Mouse (Mus musculus) urinary bladder, postnatal 10 days (tissue): ENCODE results near the gene Prss2.
"Not testable (repeated sequence)": the region's sequence is repeated elsewhere in the genome, so short reads cannot be mapped to it uniquely, and the experiment has no call there.

Source experiments
- DNase-seq: peaks from one replicate; pipeline ENCODE4 v3.0.0; 2022; ENCODE audit warnings: low spot score

Gene Prss2

GRCm38 (mm10) chr6:41554295-41555169 is 32.9 kb downstream of the Prss2 start:
- DNase-seq: no peak

GRCm38 (mm10) chr6:41556389-41556788 is 34.8 kb downstream of the Prss2 start:
- DNase-seq: no peak

GRCm38 (mm10) chr6:41557468-41557867 is 35.9 kb downstream of the Prss2 start:
- DNase-seq: no peak

GRCm38 (mm10) chr6:41558271-41558670 is 36.7 kb downstream of the Prss2 start:
- DNase-seq: no peak

GRCm38 (mm10) chr6:41559331-41559730 is 37.7 kb downstream of the Prss2 start:
- no peak for DNase-seq

- DNase-seq: no peak
Observed at GRCm38 (mm10) chr6:41560273-41560672, 38.7 kb downstream of the Prss2 start.

- no peak for DNase-seq
Observed at GRCm38 (mm10) chr6:41562598-41562997, 41.0 kb downstream of the Prss2 start.

GRCm38 (mm10) chr6:41563104-41563951 is 41.7 kb downstream of the Prss2 start:
- not testable (repeated sequence) for DNase-seq

GRCm38 (mm10) chr6:41565261-41565660 is 43.7 kb downstream of the Prss2 start:
- DNase-seq: no peak

- no peak for DNase-seq
Observed at GRCm38 (mm10) chr6:41566965-41567364, 45.4 kb downstream of the Prss2 start.

- no peak for DNase-seq
Observed at GRCm38 (mm10) chr6:41569078-41569477, 47.5 kb downstream of the Prss2 start.
